Mouse (Mus musculus): ENCODE measurements at regions not wholly inside any gene's neighbourhood (a gene's known extent, or its start where the extent isn't known, plus 50 kb on each side); places are given as distances from the start of the nearest gene placed in this dataset.

DNA sequence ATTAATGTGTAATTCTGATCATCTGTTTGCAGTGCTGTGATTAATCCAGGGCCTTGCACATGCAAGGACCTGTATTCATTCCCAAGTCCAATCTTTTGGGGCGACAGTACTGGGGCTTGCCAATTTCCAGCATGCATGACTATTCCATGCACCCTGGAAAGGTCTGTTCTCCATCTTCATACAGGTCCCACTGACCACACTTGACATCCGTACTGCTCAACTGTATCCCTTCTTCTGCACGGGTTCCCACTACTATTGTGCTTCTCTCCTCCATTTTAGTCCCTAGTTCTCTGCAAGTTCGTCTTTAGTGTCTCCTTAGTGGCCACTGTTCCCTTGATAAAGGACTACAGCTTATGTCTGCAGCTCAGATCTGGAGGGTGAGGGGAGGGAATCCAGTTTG is 371.4 kb downstream of the Cd83 start:
- H3K4me1 ChIP-seq (ENCODE audit: control insufficient read depth, insufficient read depth, low read length) = no peaks in the 10 kb centered on the region
- ATAC-seq (ENCODE audit: insufficient number of reproducible peaks, low FRiP score, low TSS enrichment, low read depth) (no peak), DNase-seq (ENCODE audit: low spot score) (no peak)
- WGBS = 86% methylated on average over 4 of the region's 4 CpGs
- H3K36me3 ChIP-seq (ENCODE audit: control insufficient read depth, insufficient read depth, low read length) = no peaks in the 10 kb centered on the region
- no peak overlapping the region for H3K9ac ChIP-seq (ENCODE audit: low read length)
- H3K4me3 ChIP-seq (ENCODE audit: low read depth, low read length) = no peak overlapping the region
- no peaks in the 10 kb centered on the region for H3K27me3 ChIP-seq (ENCODE audit: control insufficient read depth, insufficient read depth, low read length)
- H3K27ac ChIP-seq (replicated peaks; ENCODE audit: low read depth, low read length) = no peak overlapping the region
- H3K9me3 ChIP-seq (ENCODE audit: control insufficient read depth, low read length) = no peaks in the 10 kb centered on the region; the same call in 1 of the 2 replicates
- H3K4me2 ChIP-seq (ENCODE audit: low read depth, severe bottlenecking) = no peak overlapping the region

DNA sequence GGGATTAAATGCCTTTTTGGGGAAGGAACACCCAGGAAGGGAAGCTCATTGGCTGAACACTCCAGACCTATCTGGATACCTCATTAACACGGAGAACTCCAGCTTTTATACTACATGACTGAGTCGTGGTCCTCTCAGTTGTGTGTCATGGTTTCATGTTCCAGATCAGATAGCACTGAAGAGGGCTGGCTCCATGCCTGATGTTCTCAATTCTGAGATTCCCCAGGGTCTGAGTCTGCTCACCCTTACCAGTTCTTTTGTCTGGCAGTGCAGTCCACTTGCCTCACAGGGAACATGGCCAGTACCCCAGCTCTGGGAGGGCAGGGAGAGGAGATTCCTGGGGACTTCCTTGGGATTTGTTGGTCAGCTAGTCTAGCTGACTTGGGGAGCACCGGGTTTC is 372.0 kb downstream of the Cd83 start:
- Histone ChIP-seq H3K27ac (replicated peaks; ENCODE audit: low read depth, low read length) (no peak overlapping the region), H3K4me3 (ENCODE audit: low read depth, low read length) (no peak overlapping the region), H3K4me2 (ENCODE audit: low read depth, severe bottlenecking) (no peak overlapping the region), H3K9me3 (ENCODE audit: control insufficient read depth, low read length) (no peaks in the 10 kb centered on the region; the same call in 1 of the 2 replicates), H3K27me3 (ENCODE audit: control insufficient read depth, insufficient read depth, low read length) (no peaks in the 10 kb centered on the region), H3K4me1 (ENCODE audit: control insufficient read depth, insufficient read depth, low read length) (no peaks in the 10 kb centered on the region), H3K36me3 (ENCODE audit: control insufficient read depth, insufficient read depth, low read length) (no peaks in the 10 kb centered on the region), H3K9ac (ENCODE audit: low read length) (no peak overlapping the region)
- ATAC-seq (ENCODE audit: insufficient number of reproducible peaks, low FRiP score, low TSS enrichment, low read depth) (no peak), DNase-seq (ENCODE audit: low spot score) (no peak)
- 86% methylated on average over 3 of the region's 3 CpGs for WGBS

DNA sequence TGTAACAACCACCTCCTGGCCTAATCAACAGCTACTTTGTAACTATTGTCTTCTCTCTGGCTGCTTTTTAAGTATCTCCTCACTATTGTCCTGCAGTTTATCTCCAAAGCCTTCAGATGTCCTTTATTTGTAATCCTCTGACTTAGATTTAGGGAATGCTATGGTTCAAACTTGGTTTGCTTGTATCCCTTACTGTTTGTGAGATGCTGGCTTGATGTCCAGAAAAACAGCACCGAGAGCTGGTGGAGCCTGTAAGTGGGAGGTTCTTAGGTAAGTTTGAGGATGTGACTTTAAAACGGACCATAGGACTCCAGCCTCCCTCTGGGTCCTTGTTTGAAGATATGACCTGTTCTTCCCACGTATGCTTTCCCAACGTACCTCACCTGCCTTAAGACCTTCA is 372.7 kb downstream of the Cd83 start:
- Histone ChIP-seq H3K4me1 (ENCODE audit: control insufficient read depth, insufficient read depth, low read length) (no peaks in the 10 kb centered on the region), H3K9ac (ENCODE audit: low read length) (no peak overlapping the region), H3K4me2 (ENCODE audit: low read depth, severe bottlenecking) (no peak overlapping the region), H3K27me3 (ENCODE audit: control insufficient read depth, insufficient read depth, low read length) (no peaks in the 10 kb centered on the region), H3K4me3 (ENCODE audit: low read depth, low read length) (no peak overlapping the region), H3K27ac (replicated peaks; ENCODE audit: low read depth, low read length) (no peak overlapping the region), H3K9me3 (ENCODE audit: control insufficient read depth, low read length) (no peaks in the 10 kb centered on the region; the same call in 1 of the 2 replicates), H3K36me3 (ENCODE audit: control insufficient read depth, insufficient read depth, low read length) (no peaks in the 10 kb centered on the region)
- DNase-seq (ENCODE audit: low spot score) = no peak
- WGBS = 71% methylated on average over 4 of the region's 4 CpGs
- ATAC-seq (ENCODE audit: insufficient number of reproducible peaks, low FRiP score, low TSS enrichment, low read depth) = no peak

DNA sequence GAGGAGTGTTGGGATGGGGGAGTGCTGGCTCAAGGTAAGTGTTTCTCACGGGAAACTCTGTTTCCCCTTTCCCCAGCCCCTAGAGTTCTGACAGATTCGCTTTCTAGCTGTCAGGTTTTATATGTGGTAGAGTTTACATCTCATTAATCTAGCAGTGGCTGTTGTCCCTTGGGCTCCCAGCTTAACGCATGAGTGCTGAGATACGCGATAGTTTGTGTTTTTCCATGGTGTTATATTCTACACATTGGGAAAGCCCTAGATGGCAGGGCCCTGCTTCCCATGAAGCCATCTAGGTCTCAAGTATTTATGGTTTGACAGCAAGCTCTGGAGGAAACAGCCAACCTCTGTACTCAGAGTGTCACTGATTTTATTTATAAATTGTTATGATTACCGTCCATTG is 373.8 kb downstream of the Cd83 start:
- no peaks in the 10 kb centered on the region for H3K27me3 ChIP-seq (ENCODE audit: control insufficient read depth, insufficient read depth, low read length)
- H3K4me2 ChIP-seq (ENCODE audit: low read depth, severe bottlenecking) = no peak overlapping the region
- H3K9me3 ChIP-seq (ENCODE audit: control insufficient read depth, low read length) = no peaks in the 10 kb centered on the region; the same call in 1 of the 2 replicates
- WGBS = 70% methylated on average over 6 of the region's 6 CpGs
- no peak overlapping the region for H3K27ac ChIP-seq (replicated peaks; ENCODE audit: low read depth, low read length)
- H3K4me1 ChIP-seq (ENCODE audit: control insufficient read depth, insufficient read depth, low read length) = no peaks in the 10 kb centered on the region
- H3K9ac ChIP-seq (ENCODE audit: low read length) = no peak overlapping the region
- no peak overlapping the region for H3K4me3 ChIP-seq (ENCODE audit: low read depth, low read length)
- no peak for DNase-seq (ENCODE audit: low spot score)
- no peaks in the 10 kb centered on the region for H3K36me3 ChIP-seq (ENCODE audit: control insufficient read depth, insufficient read depth, low read length)
- ATAC-seq (ENCODE audit: insufficient number of reproducible peaks, low FRiP score, low TSS enrichment, low read depth) = no peak

DNA sequence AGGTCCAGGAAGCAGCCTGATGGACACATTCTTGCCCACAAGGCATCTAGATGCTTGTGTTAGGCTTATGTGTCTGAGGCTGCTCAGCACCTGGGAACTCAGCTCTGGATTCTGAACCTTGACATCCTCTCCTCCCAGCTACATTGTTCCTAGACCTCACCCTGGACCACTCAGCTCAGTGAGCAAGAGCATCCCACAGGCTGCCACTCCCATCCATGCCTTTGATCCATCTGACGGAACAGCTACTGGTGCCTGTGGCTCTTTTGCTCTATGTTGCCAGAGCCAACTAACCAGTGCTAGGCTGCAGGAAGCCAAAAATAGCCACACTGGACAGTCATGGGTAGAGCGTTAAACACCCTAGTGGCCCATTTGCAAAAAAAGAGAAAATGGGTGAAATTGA is 374.8 kb downstream of the Cd83 start:
- H3K27ac ChIP-seq (replicated peaks; ENCODE audit: low read depth, low read length) = no peak overlapping the region
- no peak overlapping the region for H3K9ac ChIP-seq (ENCODE audit: low read length)
- no peaks in the 10 kb centered on the region for H3K36me3 ChIP-seq (ENCODE audit: control insufficient read depth, insufficient read depth, low read length)
- no peaks in the 10 kb centered on the region for H3K4me1 ChIP-seq (ENCODE audit: control insufficient read depth, insufficient read depth, low read length)
- DNase-seq (ENCODE audit: low spot score) (no peak), ATAC-seq (ENCODE audit: insufficient number of reproducible peaks, low FRiP score, low TSS enrichment, low read depth) (no peak)
- H3K27me3 ChIP-seq (ENCODE audit: control insufficient read depth, insufficient read depth, low read length) = no peaks in the 10 kb centered on the region
- H3K9me3 ChIP-seq (ENCODE audit: control insufficient read depth, low read length) = no peaks in the 10 kb centered on the region
- WGBS = 91% methylated on average over 2 of the region's 2 CpGs
- H3K4me3 ChIP-seq (ENCODE audit: low read depth, low read length) = no peak overlapping the region
- H3K4me2 ChIP-seq (ENCODE audit: low read depth, severe bottlenecking) = no peak overlapping the region

DNA sequence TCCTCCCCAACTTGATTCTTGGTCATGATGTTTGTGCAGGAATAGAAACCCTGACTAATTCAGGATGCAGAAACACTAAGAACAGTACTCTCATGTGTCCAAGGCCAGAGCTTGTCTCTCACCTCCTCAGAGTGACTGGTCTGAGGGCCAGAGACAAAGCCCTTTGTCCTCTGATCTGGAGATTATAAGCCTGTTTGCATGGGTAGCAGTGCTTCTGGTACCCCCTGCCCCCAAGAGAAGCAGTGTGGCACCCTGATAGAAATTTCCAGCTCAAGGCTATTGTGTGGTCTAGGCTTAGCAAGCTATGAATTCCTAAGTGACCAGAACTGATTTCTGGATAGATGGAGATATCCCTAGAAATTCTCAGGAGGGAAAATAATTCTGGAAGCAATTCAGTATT is 380.2 kb downstream of the Cd83 start:
- ATAC-seq (ENCODE audit: insufficient number of reproducible peaks, low FRiP score, low TSS enrichment, low read depth) (no peak), DNase-seq (ENCODE audit: low spot score) (no peak)
- no peak overlapping the region for H3K4me2 ChIP-seq (ENCODE audit: low read depth, severe bottlenecking)
- no peak overlapping the region for H3K9ac ChIP-seq (ENCODE audit: low read length)
- no peaks in the 10 kb centered on the region for H3K27me3 ChIP-seq (ENCODE audit: control insufficient read depth, insufficient read depth, low read length)
- no peak overlapping the region for H3K4me3 ChIP-seq (ENCODE audit: low read depth, low read length)
- no peak overlapping the region for H3K27ac ChIP-seq (replicated peaks; ENCODE audit: low read depth, low read length)
- H3K9me3 ChIP-seq (ENCODE audit: control insufficient read depth, low read length) = no peaks in the 10 kb centered on the region
- no peaks in the 10 kb centered on the region for H3K36me3 ChIP-seq (ENCODE audit: control insufficient read depth, insufficient read depth, low read length)
- no peaks in the 10 kb centered on the region for H3K4me1 ChIP-seq (ENCODE audit: control insufficient read depth, insufficient read depth, low read length)

DNA sequence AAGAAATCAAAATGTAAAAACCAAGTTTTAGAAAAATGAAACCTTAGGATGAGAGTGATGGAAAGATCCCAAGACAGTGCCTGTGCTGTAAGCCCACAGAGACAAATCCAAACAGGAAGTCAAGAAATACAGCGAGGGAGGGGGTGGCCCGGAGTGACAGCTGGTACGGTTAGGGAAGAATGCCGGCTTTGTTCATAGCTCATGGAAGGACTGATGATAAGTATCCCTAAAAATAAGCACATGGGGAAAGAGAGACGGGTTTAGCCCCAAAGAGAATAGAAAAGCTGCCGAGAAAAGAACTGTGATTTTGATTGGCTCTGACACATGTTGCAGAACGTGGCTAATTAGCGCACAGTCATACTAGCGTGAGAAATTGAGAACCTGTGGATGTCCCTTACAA is 382.6 kb downstream of the Cd83 start:
- Histone ChIP-seq H3K27me3 (ENCODE audit: control insufficient read depth, insufficient read depth, low read length) (no peaks in the 10 kb centered on the region), H3K9me3 (ENCODE audit: control insufficient read depth, low read length) (no peaks in the 10 kb centered on the region), H3K4me1 (ENCODE audit: control insufficient read depth, insufficient read depth, low read length) (no peaks in the 10 kb centered on the region), H3K4me2 (ENCODE audit: low read depth, severe bottlenecking) (no peak overlapping the region), H3K36me3 (ENCODE audit: control insufficient read depth, insufficient read depth, low read length) (no peaks in the 10 kb centered on the region), H3K9ac (ENCODE audit: low read length) (no peak overlapping the region), H3K4me3 (ENCODE audit: low read depth, low read length) (no peak overlapping the region), H3K27ac (replicated peaks; ENCODE audit: low read depth, low read length) (no peak overlapping the region)
- DNase-seq (ENCODE audit: low spot score) (no peak), ATAC-seq (ENCODE audit: insufficient number of reproducible peaks, low FRiP score, low TSS enrichment, low read depth) (no peak)
- 79% methylated on average over 9 of the region's 9 CpGs for WGBS

DNA sequence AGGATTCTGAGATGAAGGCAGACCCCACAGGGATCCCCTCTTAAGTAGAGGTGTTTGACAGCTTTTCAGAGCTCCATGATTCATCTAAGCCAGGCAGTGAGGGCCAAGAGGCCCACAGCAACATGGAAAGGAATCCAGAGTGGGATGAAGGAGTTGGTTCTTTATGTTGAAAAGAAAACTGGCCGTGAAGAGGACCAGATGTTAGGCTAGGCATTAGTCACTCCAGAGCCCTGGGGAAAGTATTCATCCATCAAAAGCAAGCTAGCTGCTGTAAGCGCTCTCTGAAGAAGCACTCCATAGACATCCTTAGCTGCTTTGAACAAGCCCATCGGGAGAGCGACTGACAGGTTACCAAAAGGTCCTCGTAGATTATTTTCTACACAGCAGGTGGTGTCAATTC is 383.6 kb downstream of the Cd83 start:
- ATAC-seq (ENCODE audit: insufficient number of reproducible peaks, low FRiP score, low TSS enrichment, low read depth) (no peak), DNase-seq (ENCODE audit: low spot score) (no peak)
- Histone ChIP-seq H3K36me3 (ENCODE audit: control insufficient read depth, insufficient read depth, low read length) (no peaks in the 10 kb centered on the region), H3K9me3 (ENCODE audit: control insufficient read depth, low read length) (no peaks in the 10 kb centered on the region), H3K4me1 (ENCODE audit: control insufficient read depth, insufficient read depth, low read length) (no peaks in the 10 kb centered on the region), H3K27me3 (ENCODE audit: control insufficient read depth, insufficient read depth, low read length) (no peaks in the 10 kb centered on the region), H3K9ac (ENCODE audit: low read length) (no peak overlapping the region), H3K27ac (replicated peaks; ENCODE audit: low read depth, low read length) (no peak overlapping the region), H3K4me3 (ENCODE audit: low read depth, low read length) (no peak overlapping the region), H3K4me2 (ENCODE audit: low read depth, severe bottlenecking) (no peak overlapping the region)
- WGBS = 59% methylated on average over 5 of the region's 5 CpGs

DNA sequence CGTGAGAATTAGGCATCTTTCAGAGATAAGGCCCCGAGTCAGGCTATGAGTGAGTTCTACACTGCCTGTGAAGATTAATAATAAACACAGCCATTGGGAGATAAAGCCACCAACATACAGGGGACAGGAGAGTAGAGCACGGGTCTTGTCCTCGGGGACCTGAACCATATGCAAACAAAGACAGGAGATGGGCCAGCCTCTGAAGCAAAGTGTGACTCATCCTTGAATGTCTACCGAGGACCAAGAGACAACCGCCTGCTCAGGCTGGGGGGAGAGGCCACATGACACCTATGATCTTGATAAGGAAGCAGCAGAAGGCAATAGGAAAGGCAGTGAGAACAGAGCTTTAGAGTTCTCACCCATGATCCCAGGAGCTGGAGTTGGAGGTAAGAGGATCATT is 387.1 kb downstream of the Cd83 start:
- H3K9ac ChIP-seq (ENCODE audit: low read length) = no peak overlapping the region
- H3K4me3 ChIP-seq (ENCODE audit: low read depth, low read length) = no peak overlapping the region
- no peak overlapping the region for H3K4me2 ChIP-seq (ENCODE audit: low read depth, severe bottlenecking)
- H3K27ac ChIP-seq (replicated peaks; ENCODE audit: low read depth, low read length) = no peak overlapping the region
- ATAC-seq (ENCODE audit: insufficient number of reproducible peaks, low FRiP score, low TSS enrichment, low read depth) = no peak
- no peaks in the 10 kb centered on the region for H3K9me3 ChIP-seq (ENCODE audit: control insufficient read depth, low read length)
- H3K36me3 ChIP-seq (ENCODE audit: control insufficient read depth, insufficient read depth, low read length) = no peaks in the 10 kb centered on the region
- no peaks in the 10 kb centered on the region for H3K4me1 ChIP-seq (ENCODE audit: control insufficient read depth, insufficient read depth, low read length)
- WGBS = 57% methylated on average over 6 of the region's 6 CpGs
- DNase-seq (ENCODE audit: low spot score) = no peak
- H3K27me3 ChIP-seq (ENCODE audit: control insufficient read depth, insufficient read depth, low read length) = no peaks in the 10 kb centered on the region
